Mouse (Mus musculus): ENCODE data around the gene Thbs2.

Thbs2 gene

DNA sequence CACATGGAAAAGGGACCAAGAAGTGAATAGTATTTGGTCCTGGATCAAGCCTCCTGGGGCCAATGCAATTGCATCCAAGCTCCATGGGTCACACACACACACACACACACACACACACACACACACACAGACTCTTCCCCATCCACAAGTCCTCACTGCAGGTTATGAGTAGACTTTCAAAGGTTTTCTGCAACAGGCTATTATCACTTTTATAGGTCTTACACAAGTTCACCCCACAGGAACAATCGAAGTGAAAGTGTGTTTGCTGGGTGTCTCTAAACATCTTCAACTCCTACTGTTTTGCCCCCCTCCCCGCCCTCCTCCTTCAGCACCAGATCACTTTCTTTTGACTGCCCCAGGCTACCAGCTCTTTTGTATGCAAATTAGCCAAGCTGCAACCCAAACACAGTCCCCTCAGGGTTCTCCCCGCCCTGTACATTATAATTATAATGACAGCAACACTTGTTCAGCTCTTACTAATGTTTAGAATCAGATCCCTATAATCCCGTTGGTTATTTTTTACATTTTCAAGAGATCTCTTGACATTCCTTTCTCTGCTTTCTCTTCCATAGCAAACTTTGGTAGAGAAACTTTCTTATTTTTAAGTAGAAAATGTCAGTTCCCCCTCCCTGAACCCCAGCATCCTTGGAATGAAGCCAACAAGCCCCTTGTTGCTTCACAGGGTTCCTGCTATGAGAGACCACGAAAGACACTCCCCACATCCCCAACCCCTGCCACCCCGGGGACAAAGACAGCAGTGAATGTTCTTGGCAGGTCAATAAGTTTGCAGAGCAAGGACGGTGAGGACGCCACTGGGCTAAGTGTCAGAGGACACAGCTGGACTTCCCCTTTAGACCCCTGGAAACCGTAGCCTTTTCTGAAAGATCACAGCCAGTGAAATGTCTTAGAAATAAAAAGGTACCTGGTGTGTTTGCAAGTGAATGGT, 714 bp downstream of the Thbs2 start:
- no peak for DNase-seq

- DNase-seq = peak; percentile 6
Measured at GRCm38 (mm10) chr17:14691901-14692300, 2.1 kb downstream of the Thbs2 start.

GRCm38 (mm10) chr17:14691197-14691596, 2.8 kb downstream of the Thbs2 start:
- peak; percentile 34 for DNase-seq

DNA sequence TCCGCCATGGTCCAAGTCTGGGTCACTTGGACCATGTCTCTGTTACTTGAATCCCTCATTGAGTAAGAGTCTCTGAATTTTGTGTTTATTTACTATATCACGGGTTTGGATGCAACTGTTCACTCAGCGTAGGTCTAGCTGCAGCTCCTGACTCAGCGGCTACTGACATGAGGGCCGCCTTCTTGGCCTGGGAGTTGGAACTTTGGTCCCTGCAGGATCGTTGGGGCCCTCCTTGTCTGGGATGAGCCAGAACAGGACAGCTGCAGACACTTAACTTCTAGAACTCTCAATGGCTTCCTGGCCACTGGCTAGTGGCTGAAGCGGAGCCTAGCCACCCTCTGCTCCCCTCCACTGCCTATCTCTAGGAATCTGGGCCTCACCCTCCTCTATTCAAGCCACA, 11.2 kb downstream of the Thbs2 start:
- no peak for DNase-seq

GRCm38 (mm10) chr17:14681047-14681446, 13.0 kb downstream of the Thbs2 start:
- no peak for DNase-seq

GRCm38 (mm10) chr17:14677198-14677597, 16.8 kb downstream of the Thbs2 start:
- no peak for DNase-seq

- no peak for DNase-seq
Measured at GRCm38 (mm10) chr17:14675517-14675916, 18.5 kb downstream of the Thbs2 start.

GRCm38 (mm10) chr17:14672402-14672801, 21.6 kb downstream of the Thbs2 start:
- DNase-seq = peak; percentile 38

DNA sequence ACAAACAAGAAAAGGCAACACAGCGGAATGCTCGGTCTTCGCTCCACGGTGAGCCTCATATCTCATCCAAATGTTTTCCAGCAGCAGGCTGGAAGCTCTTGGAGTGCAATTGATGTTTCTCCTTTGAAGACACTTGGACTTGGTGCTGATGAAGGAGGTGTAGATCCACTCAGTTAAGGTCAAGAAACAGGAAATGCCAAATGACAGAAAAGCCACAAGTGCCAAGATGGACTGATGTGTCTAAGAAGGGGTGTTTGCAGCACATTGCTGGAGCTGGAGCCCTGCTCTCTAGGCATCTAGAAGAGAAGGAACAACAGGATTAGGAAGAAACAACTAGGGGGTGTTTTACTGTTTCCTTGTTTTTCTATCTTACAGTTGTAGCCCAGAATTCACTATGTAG, 26.8 kb downstream of the Thbs2 start:
- DNase-seq = no peak

DNA sequence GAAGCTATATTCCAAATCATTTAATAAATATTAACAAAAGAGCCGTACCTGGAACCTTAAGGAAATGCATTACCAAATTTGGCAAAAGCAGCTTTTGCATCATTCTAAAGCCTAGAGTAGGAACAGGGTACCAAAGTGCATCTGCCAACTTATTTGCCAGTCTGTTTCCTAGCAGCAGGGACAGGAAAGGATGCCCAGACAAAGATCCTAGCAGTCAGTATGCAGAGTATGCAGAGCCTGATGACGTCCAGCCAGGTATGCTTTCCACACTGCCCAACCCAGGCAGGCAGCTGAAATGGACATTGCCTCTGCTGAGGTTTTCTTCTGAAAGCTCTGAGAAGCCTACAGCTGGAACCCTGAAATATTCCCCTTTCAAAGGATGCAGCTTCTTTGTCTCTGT, 27.6 kb downstream of the Thbs2 start:
- no peak for DNase-seq

DNA sequence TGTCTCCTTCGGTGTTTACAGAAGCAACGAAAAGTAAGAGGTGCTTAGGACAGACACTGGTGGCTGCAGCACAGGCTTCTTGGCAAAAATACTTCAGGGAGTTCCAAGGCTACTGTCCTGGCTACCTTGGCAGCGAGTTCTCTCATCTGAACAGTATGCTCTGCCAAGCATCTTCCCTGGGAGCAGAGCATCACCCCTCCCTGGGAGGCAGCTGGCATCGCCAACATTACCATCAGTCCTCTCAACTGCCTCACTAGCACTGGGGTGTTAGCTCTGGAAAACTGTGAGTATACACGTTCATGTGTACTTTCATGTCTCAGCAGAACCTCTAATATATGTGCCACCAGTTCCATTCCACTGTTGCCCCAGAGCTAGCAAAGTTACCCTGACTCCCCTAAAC, 30.7 kb downstream of the Thbs2 start:
- no peak for DNase-seq

DNA sequence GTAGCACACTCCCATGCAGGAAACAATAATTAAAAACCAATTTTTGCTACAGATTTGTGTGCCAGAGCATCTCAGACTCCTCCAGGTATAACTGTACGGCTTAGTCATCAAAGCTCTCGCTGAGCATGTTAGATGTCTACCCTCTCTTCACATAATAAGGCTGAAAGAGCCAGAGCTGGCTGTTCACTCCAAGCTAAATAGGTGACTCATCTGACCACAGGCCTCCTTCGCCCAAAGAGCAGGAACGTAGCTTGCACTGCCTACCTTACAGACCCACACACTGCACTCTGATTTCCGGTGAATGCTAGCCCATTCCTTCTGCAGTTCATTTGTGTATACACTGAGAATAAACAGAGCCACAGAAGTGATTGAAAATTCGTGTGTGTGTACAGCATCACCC, 31.6 kb downstream of the Thbs2 start:
- no peak for DNase-seq

DNA sequence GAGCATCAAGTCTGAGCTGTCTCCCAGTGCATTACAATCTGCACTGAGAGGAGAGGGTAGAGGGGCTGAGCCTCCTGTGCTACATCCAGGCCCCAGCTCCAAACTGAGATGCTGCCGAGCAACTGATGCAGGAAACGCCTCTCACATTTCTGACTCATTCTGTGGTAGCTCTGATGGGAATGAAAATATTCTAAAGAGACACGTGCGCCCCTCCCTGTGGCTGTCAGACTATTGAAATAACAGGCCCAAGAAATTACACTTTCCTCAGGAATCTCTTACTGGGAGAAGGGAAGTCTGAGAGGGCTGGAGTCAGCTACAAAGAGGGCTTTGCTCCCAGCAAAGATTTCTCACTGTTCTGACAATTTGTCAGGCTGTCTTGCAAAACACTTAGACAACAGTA, 34.3 kb downstream of the Thbs2 start:
- DNase-seq = no peak

DNA sequence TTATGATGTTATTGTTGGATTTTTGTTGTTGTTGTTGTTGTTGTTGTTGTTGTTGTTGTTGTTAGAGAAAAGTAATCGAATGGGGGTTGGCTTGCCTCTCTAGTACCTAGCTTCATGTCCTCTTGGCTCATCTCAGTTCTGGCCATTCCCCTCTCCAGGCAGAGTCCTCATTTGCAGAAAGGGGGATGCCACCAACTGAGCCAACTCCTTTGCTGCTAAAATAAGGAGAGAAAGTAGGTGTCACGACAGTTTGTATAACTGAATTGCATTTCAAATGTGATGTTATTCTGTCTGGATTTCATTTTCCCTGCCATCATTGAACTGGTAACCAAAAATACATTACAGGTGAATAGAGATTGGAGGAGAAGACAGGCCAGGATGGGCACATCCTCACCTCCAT, 35.9 kb downstream of the Thbs2 start:
- no peak for DNase-seq

- DNase-seq = no peak
Measured at GRCm38 (mm10) chr17:14657123-14657522, 36.9 kb downstream of the Thbs2 start.

DNA sequence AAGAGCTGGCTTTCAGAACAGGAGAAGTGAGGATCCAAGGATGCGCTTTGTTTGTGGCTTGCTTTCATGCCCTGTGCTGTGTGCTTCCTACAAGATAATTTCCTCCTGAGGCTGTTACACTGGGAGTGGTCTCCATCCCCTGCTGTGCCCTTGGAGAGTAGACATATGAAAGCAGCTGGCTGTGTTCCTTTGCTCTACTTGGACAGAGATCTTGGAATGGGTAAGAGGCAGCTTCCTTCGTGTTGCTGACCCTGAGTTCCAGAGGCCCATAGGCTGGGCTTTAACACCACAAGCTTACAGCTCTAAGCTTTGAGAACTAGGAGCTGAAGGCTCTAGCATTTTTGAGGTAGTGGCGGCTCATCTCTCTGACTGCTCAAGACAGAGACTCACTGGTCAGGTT, 39.1 kb downstream of the Thbs2 start:
- no peak for DNase-seq

GRCm38 (mm10) chr17:14652013-14652412, 42.0 kb downstream of the Thbs2 start:
- DNase-seq = no peak

- DNase-seq = peak; percentile 14
Measured at GRCm38 (mm10) chr17:14647996-14648640, 45.9 kb downstream of the Thbs2 start.

GRCm38 (mm10) chr17:14643996-14644395, 50.0 kb downstream of the Thbs2 start:
- DNase-seq = no peak

DNA sequence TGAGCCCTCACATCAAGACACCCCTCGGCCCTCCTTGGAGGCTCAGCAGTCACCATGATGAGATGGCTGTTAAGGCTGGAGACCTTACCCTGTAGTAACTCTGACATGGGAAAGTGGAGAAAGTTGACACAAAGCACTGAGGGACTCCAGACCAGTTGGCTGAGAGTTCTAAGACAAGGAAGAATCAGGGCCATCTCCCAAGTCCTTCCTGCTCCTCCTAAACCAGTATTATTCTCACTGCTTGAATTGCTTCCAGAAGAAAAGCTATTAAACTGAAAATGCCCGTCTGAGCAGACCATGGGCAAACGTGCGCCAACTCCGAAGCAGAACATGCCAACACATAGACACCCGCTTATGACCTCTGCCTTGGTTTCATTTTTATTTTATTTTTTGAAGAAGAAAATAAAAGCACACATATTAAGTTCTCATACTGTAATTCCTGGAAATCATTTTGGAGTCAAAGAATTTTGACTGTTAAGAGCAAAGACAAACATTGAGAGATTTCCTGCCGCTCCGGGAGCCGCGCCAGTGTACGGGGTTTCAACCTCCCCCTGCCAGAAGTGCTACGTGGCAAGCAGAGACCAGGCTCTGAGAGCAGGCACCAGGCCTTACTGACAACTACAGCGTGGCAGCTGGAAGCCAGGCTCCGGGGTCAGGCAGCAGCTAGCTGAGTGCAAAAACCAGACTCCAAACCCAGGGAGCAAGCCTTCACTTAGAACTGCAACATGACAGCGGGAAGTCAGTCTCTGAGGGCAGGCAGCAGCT, 53.5 kb downstream of the Thbs2 start:
- DNase-seq = no peak

DNA sequence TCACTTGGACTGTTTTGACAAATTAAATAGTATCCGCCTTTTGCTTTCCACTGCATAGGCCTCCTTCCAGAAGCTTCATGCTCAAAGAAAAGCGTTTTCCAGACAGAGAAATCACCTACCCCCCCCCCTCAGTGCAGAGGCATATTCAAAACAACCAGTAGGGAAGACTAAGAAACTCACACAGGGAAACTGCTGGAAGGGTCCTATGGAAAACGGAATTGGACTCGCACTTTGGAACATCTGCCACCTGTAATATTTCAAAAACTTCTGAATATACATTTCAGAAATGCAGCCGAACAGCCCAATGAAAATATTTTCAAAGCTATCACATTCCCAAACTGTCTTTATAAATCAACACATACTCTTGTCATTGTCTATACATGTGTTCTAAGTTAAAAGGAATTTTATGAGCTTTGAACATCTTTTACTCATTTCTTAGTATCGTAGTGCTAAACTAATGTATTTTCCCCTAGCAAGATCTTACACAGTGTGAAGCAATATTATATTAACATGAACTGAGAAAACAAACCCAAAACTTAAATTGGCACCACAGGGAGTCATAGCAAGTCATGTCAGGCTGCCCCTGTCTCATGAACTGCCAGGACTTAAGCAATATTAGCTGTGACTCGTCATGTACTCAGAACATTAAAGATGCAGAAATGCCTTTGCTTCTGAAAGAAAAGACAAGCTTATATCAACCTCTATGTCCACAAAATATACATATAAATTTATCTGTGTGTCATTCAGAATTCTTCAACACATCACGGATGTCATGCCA, 58.3 kb downstream of the Thbs2 start:
- DNase-seq = no peak

DNA sequence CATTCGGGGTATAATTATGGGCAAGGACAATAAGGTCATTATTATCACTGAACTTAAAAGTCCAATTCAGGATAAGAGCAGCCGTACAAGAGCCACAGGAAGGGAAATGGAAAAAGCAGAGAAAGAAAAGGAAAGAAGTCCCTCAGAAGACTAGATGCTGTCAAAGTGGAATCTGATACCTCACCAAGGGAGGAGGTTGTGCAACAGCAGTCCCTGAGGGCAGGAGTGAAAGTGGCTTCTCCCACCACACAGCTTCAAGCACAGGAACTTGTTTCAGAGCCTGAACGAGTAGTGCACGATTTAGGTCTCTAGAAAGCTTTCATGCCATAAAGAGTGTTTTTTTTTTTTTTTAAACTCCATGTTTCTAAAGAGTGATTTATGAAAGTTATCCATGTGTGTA, 65.1 kb downstream of the Thbs2 start:
- no peak for DNase-seq

DNA sequence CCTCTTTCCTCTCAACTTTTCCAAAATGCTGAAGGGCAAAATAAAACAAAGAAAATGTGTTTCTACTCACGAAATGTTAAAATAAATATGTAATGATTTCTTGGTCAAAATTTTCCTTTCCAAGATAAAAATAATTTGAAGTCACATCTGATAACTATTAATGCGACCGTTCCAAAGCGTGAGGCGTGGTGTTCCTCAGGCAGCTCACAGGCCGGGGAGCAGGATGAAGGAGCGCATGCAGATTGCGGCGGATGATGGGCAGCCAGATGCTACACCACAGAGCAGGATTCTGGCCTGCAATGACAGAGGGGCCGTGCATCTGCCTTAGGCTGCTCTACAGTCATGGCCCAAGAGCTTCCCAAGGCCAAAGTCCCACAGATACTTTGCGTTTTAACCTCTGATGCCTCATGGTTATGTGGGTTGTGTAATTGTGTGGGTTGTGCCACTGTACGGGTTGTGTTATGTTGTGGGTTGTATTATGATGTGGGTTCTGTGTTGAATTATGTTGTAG, 66.2 kb downstream of the Thbs2 start:
- DNase-seq = no peak
